Mouse (Mus musculus): ENCODE results near the gene Hbq1b.
"Not testable (repeated sequence)": the region's sequence is repeated elsewhere in the genome, so short reads cannot be mapped to it uniquely, and the experiment has no call there.

Gene Hbq1b

GRCm38 (mm10) chr11:32267188-32267884 lies 19.4 kb upstream of the Hbq1b start, which contains the start of gene Nprl3:
Gene Nprl3 (minus strand): TSS chr11:32267707.
- DNase-seq (ENCODE audit: low spot score in 2 of 2): peak; percentile 96 to 97

- DNase-seq (ENCODE audit: low spot score in 2 of 2): peak in 1 of 2 experiments; percentile 49
Observed at GRCm38 (mm10) chr11:32267964-32268363, 18.8 kb upstream of the Hbq1b start.

GRCm38 (mm10) chr11:32268952-32269351 lies 17.8 kb upstream of the Hbq1b start:
- DNase-seq (ENCODE audit: low spot score in 2 of 2): peak in 1 of 2 experiments; percentile 81

- no peak for DNase-seq (ENCODE audit: low spot score in 2 of 2)
Observed at GRCm38 (mm10) chr11:32271178-32271577, 15.6 kb upstream of the Hbq1b start.

- DNase-seq (ENCODE audit: low spot score in 2 of 2): no peak
Observed at GRCm38 (mm10) chr11:32276347-32276746, 10.4 kb upstream of the Hbq1b start, which contains the start of gene Hba-x. Gene Hba-x (plus strand): TSS chr11:32276400.

GRCm38 (mm10) chr11:32277736-32278457 lies 8.9 kb upstream of the Hbq1b start:
- no peak for DNase-seq (ENCODE audit: low spot score in 2 of 2)

- DNase-seq (ENCODE audit: low spot score in 2 of 2): no peak
Observed at GRCm38 (mm10) chr11:32278458-32278957, 8.3 kb upstream of the Hbq1b start.

GRCm38 (mm10) chr11:32280646-32281045 lies 6.1 kb upstream of the Hbq1b start:
- peak in 1 of 2 experiments; percentile 36 for DNase-seq (ENCODE audit: low spot score in 2 of 2)

- peak in 1 of 2 experiments; percentile 48 for DNase-seq (ENCODE audit: low spot score in 2 of 2)
Observed at GRCm38 (mm10) chr11:32281416-32282144, 5.2 kb upstream of the Hbq1b start.

- peak; percentile 49 to 66 for DNase-seq (ENCODE audit: low spot score in 2 of 2)
Observed at GRCm38 (mm10) chr11:32283091-32283777, 3.5 kb upstream of the Hbq1b start, which contains the start of gene Hba-a1. Gene Hba-a1 (plus strand): TSS chr11:32283511.

- not testable (repeated sequence) for DNase-seq (ENCODE audit: low spot score in 2 of 2)
Observed at GRCm38 (mm10) chr11:32284582-32284981, 2.2 kb upstream of the Hbq1b start.

- peak; percentile 77 to 80 for DNase-seq (ENCODE audit: low spot score in 2 of 2)
Observed at GRCm38 (mm10) chr11:32285031-32285775, 1.6 kb upstream of the Hbq1b start.

GRCm38 (mm10) chr11:32285887-32286286 lies 878 bp upstream of the Hbq1b start:
- DNase-seq (ENCODE audit: low spot score in 2 of 2): not testable (repeated sequence)

- DNase-seq (ENCODE audit: low spot score in 2 of 2): peak; percentile 59 to 70
Observed at GRCm38 (mm10) chr11:32287493-32287825, 694 bp downstream of the Hbq1b start.

GRCm38 (mm10) chr11:32292819-32293218 lies 6.1 kb downstream of the Hbq1b start:
- DNase-seq (ENCODE audit: low spot score in 2 of 2): peak; percentile 39 to 51

- peak in 1 of 2 experiments; percentile 41 for DNase-seq (ENCODE audit: low spot score in 2 of 2)
Observed at GRCm38 (mm10) chr11:32293479-32293878, 6.7 kb downstream of the Hbq1b start.

- DNase-seq (ENCODE audit: low spot score in 2 of 2): not testable (repeated sequence)
Observed at GRCm38 (mm10) chr11:32296203-32296602, 9.4 kb downstream of the Hbq1b start, which contains the start of gene Hba-a2. Gene Hba-a2 (plus strand): TSS chr11:32296489.

GRCm38 (mm10) chr11:32297417-32297816 lies 10.7 kb downstream of the Hbq1b start:
- DNase-seq (ENCODE audit: low spot score in 2 of 2): peak in 1 of 2 experiments; percentile 31

- DNase-seq (ENCODE audit: low spot score in 2 of 2): peak in 1 of 2 experiments; percentile 12
Observed at GRCm38 (mm10) chr11:32297866-32298531, 11.2 kb downstream of the Hbq1b start.

- peak in 1 of 2 experiments; percentile 18 for DNase-seq (ENCODE audit: low spot score in 2 of 2)
Observed at GRCm38 (mm10) chr11:32298532-32298918, 11.8 kb downstream of the Hbq1b start.

Measured in spleen, postnatal 10 days (tissue).